Mouse (Mus musculus) urinary bladder, postnatal 0 days (tissue): ENCODE measurements around the gene Drd3. TPM values are rescaled to one million over a fixed set of nuclear protein-coding genes. Genes with fewer than 3 reads are reported as not detected.

Experiments
- microRNA-seq: library from miRNA; unstranded; fragments of <30 nt; microRNA quantifications from one replicate; pipeline ENCODE4, GENCODE M21; 2016
- polyA plus RNA-seq: library from polyadenylated mRNA; unstranded; fragments of >200 nt; fragmentation: Nextera tagmentation; extraction: Ambion mirVana; gene quantifications from 2 replicates; pipeline ENCODE4 v1.2.1, GENCODE M21; 2015

The Drd3 gene
- polyA plus RNA-seq, result not detected in 2 replicates

GRCm38 (mm10) chr16:43753751-43754150 is at the start of gene Drd3:
TSS of gene Drd3 (plus strand) at chr16:43754026.

Small RNA genes within 50 kb of the gene (microRNA-seq; reads per million reads assigned to microRNA genes)
- gene Gm25996, result not detected

Other genes starting within 250 kb of the Drd3 start
- gene Tigit, start 89.9 kb upstream of the Drd3 start, polyA plus RNA-seq, result not detected in 2 replicates
- 6.1 and 7.4 TPM in 2 replicates for gene Ccdc191, start 135.8 kb downstream of the Drd3 start, polyA plus RNA-seq
- 10.9 and 11.2 TPM in 2 replicates for gene Qtrt2, start 172.8 kb downstream of the Drd3 start, polyA plus RNA-seq
- 1.2 and 1.7 TPM in 2 replicates for gene Zdhhc23, start 225.8 kb downstream of the Drd3 start, polyA plus RNA-seq